Mouse (Mus musculus) limb, embryonic 12.5 days (tissue): ENCODE measurements around the gene Gm21964. TPM values are rescaled to one million over a fixed set of nuclear protein-coding genes. Genes with fewer than 3 reads are reported as not detected.

Source experiments
- polyA plus RNA-seq: library from polyadenylated mRNA; unstranded; fragments of >200 nt; fragmentation: Nextera tagmentation; extraction: Ambion mirVana; gene quantifications from 2 replicates; pipeline ENCODE4 v1.2.1, GENCODE M21; 2016

The Gm21964 gene
- polyA plus RNA-seq, 1 experiment from 2014 or later, result not detected

Other genes with a start within 250 kb of the Gm21964 start
- gene Phlpp2, start 232.7 kb upstream of the Gm21964 start, polyA plus RNA-seq, result 3.7 and 4.0 TPM in 2 replicates
- gene Marveld3, start 139.0 kb upstream of the Gm21964 start, polyA plus RNA-seq, result 0.50 and 0.79 TPM in 2 replicates
- not detected in 2 replicates for gene Tat, start 110.8 kb upstream of the Gm21964 start, polyA plus RNA-seq
- gene Chst4, start 61.5 kb upstream of the Gm21964 start, polyA plus RNA-seq, result not detected in 2 replicates
- gene Zfp612, start 21.5 kb upstream of the Gm21964 start, polyA plus RNA-seq, result 12.3 and 13.5 TPM in 2 replicates
- gene Gm17720, start 1.5 kb downstream of the Gm21964 start, polyA plus RNA-seq, result not detected in 2 replicates
- gene Calb2, start 67.0 kb downstream of the Gm21964 start, polyA plus RNA-seq, result 15.5 and 31.0 TPM in 2 replicates
- gene Cmtr2, start 114.5 kb downstream of the Gm21964 start, polyA plus RNA-seq, result 9.1 and 9.7 TPM in 2 replicates
- gene Hydin, start 165.8 kb downstream of the Gm21964 start, polyA plus RNA-seq, result 0.06 and 0.16 TPM in 2 replicates